Mouse (Mus musculus): ENCODE data around the gene Dnajb14. TPM values are rescaled to one million over a fixed set of nuclear protein-coding genes. Genes with fewer than 3 reads are reported as not detected.
A peak's percentile ranks its signal among the peaks of the same experiment; 100 is the strongest.

Dnajb14 gene
- polyA plus RNA-seq, 1 experiment from 2014 or later = 9.0 TPM

DNA sequence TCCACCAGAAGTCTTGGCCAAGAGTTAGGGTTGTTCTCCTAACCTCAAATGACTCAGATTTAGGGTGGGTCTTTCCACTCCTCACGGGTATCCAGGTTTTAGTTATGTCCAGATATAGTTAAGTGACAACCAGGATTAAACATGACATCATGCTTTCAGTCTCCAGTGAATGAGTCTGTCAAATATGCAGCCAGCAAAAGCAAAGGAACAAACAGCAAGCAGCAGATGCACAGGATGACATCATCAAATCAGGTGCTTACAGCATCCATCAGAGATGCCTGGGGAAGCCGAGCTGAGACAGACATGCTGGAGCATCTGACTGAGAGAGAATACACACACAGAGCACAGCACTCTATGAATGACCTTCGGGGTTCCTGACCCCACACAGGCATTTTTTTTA is 12.1 kb upstream of the Dnajb14 start:
- no peak overlapping the region for H3K9ac ChIP-seq (ENCODE audit: low read depth, low read length)
- 52% methylated on average over 3 of the region's 3 CpGs for WGBS
- no peaks in the 10 kb centered on the region for H3K27me3 ChIP-seq (replicated peaks; ENCODE audit: control insufficient read depth, insufficient read depth, low read length)
- DNase-seq (ENCODE audit: low spot score) (no peak), ATAC-seq (replicated peaks; ENCODE audit: low FRiP score) (no peak)
- H3K4me3 ChIP-seq (ENCODE audit: low read depth, low read length) = no peak overlapping the region
- no peaks in the 10 kb centered on the region for H3K36me3 ChIP-seq (ENCODE audit: control insufficient read depth, insufficient read depth, low read length)
- no peaks in the 10 kb centered on the region for H3K9me3 ChIP-seq (ENCODE audit: control insufficient read depth, low read length)
- H3K4me1 ChIP-seq (replicated peaks; ENCODE audit: control insufficient read depth, insufficient read depth, low read length) = no peaks in the 10 kb centered on the region; the same call in 1 of the 2 replicates
- no peak overlapping the region for H3K4me2 ChIP-seq
- no peak overlapping the region for H3K27ac ChIP-seq (ENCODE audit: low read depth, low read length)

DNA sequence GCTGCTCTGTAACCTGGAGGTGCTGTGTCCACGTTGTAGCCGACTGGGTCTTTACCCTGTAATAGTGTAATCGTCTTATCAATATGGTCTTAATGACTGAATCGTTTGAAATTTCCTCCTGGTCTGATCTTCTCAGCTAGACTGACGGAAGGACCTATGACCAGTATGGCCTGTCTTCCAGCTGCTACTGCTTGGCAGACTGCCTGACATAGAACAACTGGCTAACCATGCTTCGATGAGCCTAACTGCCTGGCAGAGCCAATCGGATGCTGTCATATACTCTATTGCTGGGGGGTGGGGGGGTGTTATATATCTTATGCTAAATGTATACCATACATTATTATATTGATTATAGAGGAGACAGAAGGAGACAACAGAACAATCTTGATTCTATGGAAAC is 11.4 kb upstream of the Dnajb14 start:
- H3K9ac ChIP-seq (ENCODE audit: low read depth, low read length) = no peak overlapping the region
- no peak overlapping the region for H3K4me2 ChIP-seq
- H3K27me3 ChIP-seq (replicated peaks; ENCODE audit: control insufficient read depth, insufficient read depth, low read length) = no peaks in the 10 kb centered on the region
- WGBS = 74% methylated on average over 7 of the region's 7 CpGs
- ATAC-seq (replicated peaks; ENCODE audit: low FRiP score) (no peak), DNase-seq (ENCODE audit: low spot score) (no peak)
- no peaks in the 10 kb centered on the region for H3K9me3 ChIP-seq (ENCODE audit: control insufficient read depth, low read length)
- no peak overlapping the region for H3K4me3 ChIP-seq (ENCODE audit: low read depth, low read length)
- no peaks in the 10 kb centered on the region; the same call in 1 of the 2 replicates for H3K4me1 ChIP-seq (replicated peaks; ENCODE audit: control insufficient read depth, insufficient read depth, low read length)
- no peak overlapping the region for H3K27ac ChIP-seq (ENCODE audit: low read depth, low read length)
- H3K36me3 ChIP-seq (ENCODE audit: control insufficient read depth, insufficient read depth, low read length) = no peaks in the 10 kb centered on the region

DNA sequence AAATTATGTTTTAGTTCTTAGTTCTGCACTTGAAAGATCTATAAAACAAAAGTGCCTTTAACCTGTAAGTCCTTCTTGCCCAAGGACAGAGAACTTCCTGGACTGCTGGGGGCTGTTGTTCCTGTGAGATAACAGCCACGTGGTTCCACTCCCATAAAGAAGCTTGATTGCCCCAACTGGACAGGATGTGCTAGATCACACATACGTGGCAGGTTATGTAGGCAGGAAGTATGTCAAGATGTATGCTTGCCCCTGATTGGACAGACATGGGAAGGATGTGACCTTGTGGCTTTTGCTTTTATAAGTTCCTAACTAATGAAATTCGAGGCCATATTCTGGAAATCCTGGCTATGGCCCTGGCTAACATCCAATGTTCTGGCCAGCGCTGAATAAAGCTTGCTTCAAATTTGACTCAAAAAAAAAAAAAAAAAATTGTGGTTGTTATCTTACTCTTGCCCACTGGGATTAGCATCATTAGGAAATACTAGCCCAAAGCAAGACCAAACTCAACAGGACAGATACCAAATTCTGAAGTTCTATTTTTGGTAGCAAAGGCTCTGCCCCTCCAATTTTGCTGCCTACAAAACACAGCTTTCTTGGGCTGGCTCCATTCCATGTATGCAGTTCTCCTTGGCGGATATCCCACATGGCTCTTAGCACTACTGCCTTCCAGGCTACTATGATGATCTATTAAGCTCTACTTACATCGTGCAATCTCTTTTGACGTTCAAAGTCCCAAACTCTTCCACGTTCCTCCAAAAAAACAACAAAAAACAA is 6.9 kb upstream of the Dnajb14 start:
- WGBS = 65% methylated on average over 8 of the region's 8 CpGs
- no peak for ATAC-seq (replicated peaks; ENCODE audit: low FRiP score)
- H3K4me2 ChIP-seq = no peak overlapping the region

DNA sequence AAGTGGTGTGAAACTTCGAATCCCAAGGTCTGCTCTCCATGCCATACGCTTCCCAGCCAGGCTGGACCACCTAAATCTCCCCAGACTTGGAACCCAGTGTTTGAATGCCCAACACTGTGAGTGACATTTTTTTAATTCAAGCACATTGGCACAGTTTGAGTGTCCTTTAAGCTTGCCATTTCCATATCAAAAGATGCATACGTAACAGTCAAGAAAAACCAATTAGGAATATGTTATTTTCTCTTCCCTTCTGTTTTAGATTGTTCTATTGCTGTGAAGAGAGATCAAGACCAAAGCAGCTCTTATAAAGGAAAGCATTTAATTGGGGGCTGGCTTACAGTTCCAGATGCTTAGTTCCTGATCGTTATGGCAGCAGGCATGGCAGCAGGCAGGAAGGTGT is 6.0 kb upstream of the Dnajb14 start:
- peaks cover 9% of the 10 kb centered on the region; the same call in 1 of the 2 replicates for H3K4me1 ChIP-seq (replicated peaks; ENCODE audit: control insufficient read depth, insufficient read depth, low read length)
- H3K27ac ChIP-seq (ENCODE audit: low read depth, low read length) = no peak overlapping the region
- no peaks in the 10 kb centered on the region for H3K9me3 ChIP-seq (ENCODE audit: control insufficient read depth, low read length)
- H3K27me3 ChIP-seq (replicated peaks; ENCODE audit: control insufficient read depth, insufficient read depth, low read length) = no peaks in the 10 kb centered on the region
- peaks cover 3% of the 10 kb centered on the region; the same call in 1 of the 2 replicates for H3K36me3 ChIP-seq (ENCODE audit: control insufficient read depth, insufficient read depth, low read length)
- DNase-seq (ENCODE audit: low spot score) (no peak), ATAC-seq (replicated peaks; ENCODE audit: low FRiP score) (no peak)
- H3K9ac ChIP-seq (ENCODE audit: low read depth, low read length) = no peak overlapping the region
- 92% methylated on average over 4 of the region's 4 CpGs for WGBS
- no peak overlapping the region for H3K4me3 ChIP-seq (ENCODE audit: low read depth, low read length)
- H3K4me2 ChIP-seq = no peak overlapping the region

More for the DNA sequence above, 6.9 kb upstream of the Dnajb14 start:
- no peak overlapping the region for H3K27ac ChIP-seq (ENCODE audit: low read depth, low read length)
- H3K36me3 ChIP-seq (ENCODE audit: control insufficient read depth, insufficient read depth, low read length) = no peaks in the 10 kb centered on the region
- no peaks in the 10 kb centered on the region for H3K9me3 ChIP-seq (ENCODE audit: control insufficient read depth, low read length)
- no peaks in the 10 kb centered on the region for H3K27me3 ChIP-seq (replicated peaks; ENCODE audit: control insufficient read depth, insufficient read depth, low read length)
- peaks cover 5% of the 10 kb centered on the region; the same call in 1 of the 2 replicates for H3K4me1 ChIP-seq (replicated peaks; ENCODE audit: control insufficient read depth, insufficient read depth, low read length)
- DNase-seq (ENCODE audit: low spot score) = no peak
- no peak overlapping the region for H3K9ac ChIP-seq (ENCODE audit: low read depth, low read length)
- H3K4me3 ChIP-seq (ENCODE audit: low read depth, low read length) = no peak overlapping the region

DNA sequence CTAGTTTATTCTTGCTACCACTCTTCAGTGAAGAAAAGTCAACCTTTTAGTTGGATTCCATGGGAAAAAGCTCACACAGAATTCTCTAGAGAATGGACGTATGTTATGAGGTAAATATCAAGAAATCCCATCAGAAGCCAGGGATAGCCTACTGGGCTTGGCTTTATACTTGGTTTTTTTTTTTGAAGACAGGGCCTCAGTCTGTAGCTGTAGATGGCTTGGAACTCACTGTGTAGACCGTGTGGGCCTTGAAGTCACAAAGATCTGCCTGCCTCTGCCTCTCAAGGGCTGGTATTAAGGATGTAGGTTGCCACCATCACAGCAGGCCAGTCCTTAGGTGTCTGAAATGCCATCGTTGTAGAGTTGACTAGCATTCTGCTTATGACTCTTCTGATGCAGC is 4.9 kb upstream of the Dnajb14 start:
- H3K27me3 ChIP-seq (replicated peaks; ENCODE audit: control insufficient read depth, insufficient read depth, low read length) = no peaks in the 10 kb centered on the region
- ATAC-seq (replicated peaks; ENCODE audit: low FRiP score) (no peak), DNase-seq (ENCODE audit: low spot score) (no peak)
- WGBS = 90% methylated on average over 3 of the region's 3 CpGs
- no peak overlapping the region for H3K4me2 ChIP-seq
- no peak overlapping the region for H3K9ac ChIP-seq (ENCODE audit: low read depth, low read length)
- no peak overlapping the region for H3K27ac ChIP-seq (ENCODE audit: low read depth, low read length)
- peaks cover 6% of the 10 kb centered on the region; the same call in 1 of the 2 replicates for H3K36me3 ChIP-seq (ENCODE audit: control insufficient read depth, insufficient read depth, low read length)
- peaks cover 13% of the 10 kb centered on the region; the same call in 1 of the 2 replicates for H3K4me1 ChIP-seq (replicated peaks; ENCODE audit: control insufficient read depth, insufficient read depth, low read length)
- no peaks in the 10 kb centered on the region for H3K9me3 ChIP-seq (ENCODE audit: control insufficient read depth, low read length)
- H3K4me3 ChIP-seq (ENCODE audit: low read depth, low read length) = no peak overlapping the region

DNA sequence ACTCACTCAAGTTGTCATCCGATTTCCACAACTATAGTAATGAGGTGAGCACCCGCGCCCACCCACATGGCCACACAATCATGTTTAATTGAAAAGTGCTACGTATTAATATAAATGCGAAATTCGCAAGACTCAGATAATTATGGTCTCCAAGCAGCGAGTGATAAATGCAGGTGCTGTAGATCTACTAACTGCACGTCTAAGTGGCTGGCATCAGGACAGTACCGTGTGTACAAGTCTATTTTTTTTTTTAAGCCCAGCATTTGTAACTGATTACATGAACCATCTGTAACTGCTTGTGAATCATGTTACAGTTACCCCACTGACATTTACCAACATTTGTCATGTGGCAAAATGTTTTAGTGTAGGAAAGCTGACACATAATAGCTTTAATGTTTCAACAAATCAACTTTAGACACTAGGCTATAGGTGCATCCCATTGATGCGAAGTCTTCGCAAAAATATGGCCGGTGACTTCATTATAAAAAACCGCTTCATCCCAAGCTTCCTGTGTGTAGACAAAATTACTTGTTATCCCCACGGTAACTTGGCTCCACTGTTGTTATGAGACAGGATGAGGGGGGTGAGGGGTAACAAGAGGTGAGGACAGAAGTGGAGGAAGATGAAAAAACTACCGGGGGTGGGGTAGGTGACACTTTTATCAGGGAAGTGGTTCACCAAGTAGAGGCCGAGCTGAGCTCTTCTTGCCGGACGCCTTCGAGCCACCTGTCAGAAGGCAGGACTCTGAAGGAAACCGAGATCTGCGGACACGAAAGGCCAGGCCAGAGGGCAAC is 3.9 kb upstream of the Dnajb14 start:
- Histone ChIP-seq H3K9me3 (ENCODE audit: control insufficient read depth, low read length) (no peaks in the 10 kb centered on the region), H3K4me1 (replicated peaks; ENCODE audit: control insufficient read depth, insufficient read depth, low read length) (peaks cover 15% of the 10 kb centered on the region), H3K36me3 (ENCODE audit: control insufficient read depth, insufficient read depth, low read length) (peaks cover 6% of the 10 kb centered on the region; the same call in 1 of the 2 replicates), H3K27ac (ENCODE audit: low read depth, low read length) (peak overlapping the region; percentile 100), H3K9ac (ENCODE audit: low read depth, low read length) (peak overlapping the region; percentile 99), H3K4me3 (ENCODE audit: low read depth, low read length) (peak overlapping the region; percentile 92), H3K27me3 (replicated peaks; ENCODE audit: control insufficient read depth, insufficient read depth, low read length) (no peaks in the 10 kb centered on the region), H3K4me2 (peak overlapping the region; percentile 77)
- 36% methylated on average over 22 of the region's 22 CpGs for WGBS
- ATAC-seq (replicated peaks; ENCODE audit: low FRiP score) (no peak; the same call in 1 of the 2 replicates), DNase-seq (ENCODE audit: low spot score) (peak; percentile 22)

DNA sequence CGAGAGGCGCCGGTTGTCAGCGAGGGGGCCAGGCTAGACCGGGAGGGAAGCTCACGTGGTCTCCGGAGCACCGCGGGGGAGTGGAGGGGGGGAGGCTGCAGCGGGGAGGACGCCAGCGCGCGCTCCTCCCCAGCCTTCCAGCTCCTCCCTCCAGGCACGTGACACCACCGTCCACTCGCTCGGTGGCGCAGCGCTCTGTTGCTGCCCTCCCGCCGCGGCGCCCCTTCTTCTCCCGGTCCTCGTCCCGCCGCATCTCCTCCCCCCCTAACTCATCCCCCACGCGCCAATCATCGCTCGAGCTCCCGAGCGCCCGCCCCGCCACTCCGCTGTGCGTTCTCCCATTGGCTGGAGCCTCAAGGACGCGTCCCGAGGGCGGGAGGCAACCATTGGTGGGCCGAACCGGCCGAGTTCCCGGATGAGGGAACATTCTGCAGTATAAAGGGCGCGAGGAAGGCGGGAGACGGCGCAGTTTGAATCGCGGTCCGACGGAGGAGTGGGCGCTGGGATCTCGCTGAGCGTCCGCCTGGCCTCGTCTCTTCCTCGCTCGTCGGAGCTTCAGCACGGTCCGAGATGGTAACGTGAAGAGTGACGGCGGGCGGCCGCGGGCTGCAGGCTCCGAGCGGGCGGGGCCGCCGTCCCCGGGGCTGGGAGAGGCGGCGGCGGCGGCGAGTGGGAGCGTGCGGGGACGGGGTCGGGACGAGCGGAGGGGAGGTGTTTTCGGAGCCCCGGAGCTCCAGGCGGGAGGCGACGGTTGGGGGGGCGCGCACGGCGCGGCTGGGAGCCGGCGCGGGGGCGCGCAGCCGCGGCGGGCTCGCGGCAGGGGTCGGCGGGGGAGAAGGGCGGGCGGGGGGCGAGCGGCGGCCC is 3.1 kb upstream of the Dnajb14 start, which contains the start of gene H2afz:
TSS of gene H2afz (plus strand) at position 364 of the 864 bp plus-strand sequence.
- under 1% methylated on average over 99 of the region's 115 CpGs for WGBS
- peaks cover 16% of the 10 kb centered on the region for H3K4me1 ChIP-seq (replicated peaks; ENCODE audit: control insufficient read depth, insufficient read depth, low read length)
- H3K4me2 ChIP-seq = peak within 1 kb of the TSS; percentile 77
- peak within 1 kb of the TSS; percentile 92 for H3K4me3 ChIP-seq (ENCODE audit: low read depth, low read length)
- H3K9me3 ChIP-seq (ENCODE audit: control insufficient read depth, low read length) = no peaks in the 10 kb centered on the region
- H3K27ac ChIP-seq (ENCODE audit: low read depth, low read length) = peak within 1 kb of the TSS; percentile 100
- peak within 1 kb of the TSS; percentile 99 for H3K9ac ChIP-seq (ENCODE audit: low read depth, low read length)
- peak; percentile 98 for DNase-seq (ENCODE audit: low spot score)
- H3K36me3 ChIP-seq (ENCODE audit: control insufficient read depth, insufficient read depth, low read length) = peaks cover 6% of the 10 kb centered on the region; the same call in 1 of the 2 replicates
- no peaks in the 10 kb centered on the region for H3K27me3 ChIP-seq (replicated peaks; ENCODE audit: control insufficient read depth, insufficient read depth, low read length)
- peak; percentile 88 for ATAC-seq (replicated peaks; ENCODE audit: low FRiP score)

Data from liver, embryonic 11.5 days (tissue).